Mouse (Mus musculus) MEL (cell line): ENCODE measurements at regions not wholly inside any gene's neighbourhood (a gene's known extent, or its start where the extent isn't known, plus 50 kb on each side); places are given as distances from the start of the nearest gene placed in this dataset.

Source experiments
- CTCF ChIP-seq, 3 experiments: IDR thresholded peaks in 2 of 3; conservative IDR thresholded peaks in 1 of 3; 2 replicates each; pipeline ENCODE4 v1.5.1; 2011 to 2012; ENCODE audit warnings: low read length in 3 of 3, low read depth in 2 of 3, mild to moderate bottlenecking in 2 of 3, improper control_type of control experiment in 1 of 3, inconsistent platforms in 1 of 3, mixed read lengths in 1 of 3, moderate library complexity in 1 of 3; ENCODE audit not compliant: control insufficient read depth in 1 of 3, insufficient read depth in 1 of 3, poor library complexity in 1 of 3, severe bottlenecking in 1 of 3
- GATA1 ChIP-seq: IDR thresholded peaks from 2 replicates; pipeline ENCODE4 v1.6.1; 2011; ENCODE audit warnings: low read depth, low read length, improper control_type of control experiment
- SIN3A ChIP-seq: IDR thresholded peaks from 2 replicates; pipeline ENCODE4 v1.6.1; 2012; ENCODE audit warnings: low read length, improper control_type of control experiment, inconsistent platforms
- TAL1 ChIP-seq: IDR thresholded peaks from 2 replicates; pipeline ENCODE4 v1.6.1; 2012; ENCODE audit warnings: mild to moderate bottlenecking, inconsistent platforms, low read length, moderate library complexity, mixed read lengths
- ZMIZ1 ChIP-seq: IDR thresholded peaks from 2 replicates; pipeline ENCODE4 v1.6.1; 2012; ENCODE audit warnings: low read depth, mild to moderate bottlenecking, inconsistent platforms, low read length, improper control_type of control experiment, moderate library complexity

DNA sequence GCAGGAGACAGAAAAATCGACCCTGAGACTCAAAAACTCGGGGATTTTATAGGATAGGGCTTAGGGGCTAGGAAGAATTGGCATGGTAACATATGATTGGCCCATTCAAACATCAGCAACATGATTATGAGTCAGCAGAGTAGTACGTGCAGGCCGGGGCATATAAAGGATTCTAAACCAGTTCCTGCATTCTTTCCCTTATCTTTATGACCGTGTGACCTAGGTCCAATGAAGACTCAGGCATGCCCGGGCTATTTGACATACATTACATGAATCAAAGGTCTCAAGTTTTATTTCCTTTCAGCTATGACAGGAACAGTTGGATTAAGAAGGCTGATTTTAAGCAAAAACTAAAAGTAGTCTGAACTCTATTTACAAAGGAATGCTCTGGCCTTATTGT, 262.2 kb downstream of the 5530400C23Rik start:
- no peak for TF ChIP-seq CTCF (IDR thresholded peaks at IDR 0.05 in 2 of 3, conservative IDR thresholded peaks at IDR 0.05 in 1 of 3; ENCODE audit: control insufficient read depth in 1 of 3, insufficient read depth in 1 of 3, low read depth in 2 of 3, low read length in 3 of 3, poor library complexity in 1 of 3, severe bottlenecking in 1 of 3)
- no peak for TF ChIP-seq ZMIZ1
- no peak for TF ChIP-seq TAL1
- TF ChIP-seq GATA1 = no peak
- no peak for TF ChIP-seq SIN3A
